Mouse (Mus musculus): ENCODE data around the gene Trap1a.
A peak's percentile ranks its signal among the peaks of the same experiment; 100 is the strongest.
"Not testable (repeated sequence)": the region's sequence is repeated elsewhere in the genome, so short reads cannot be mapped to it uniquely, and the experiment has no call there.

The Trap1a gene

GRCm38 (mm10) chrX:139333263-139333994, at the start of gene Trap1a:
Gene Trap1a, plus strand, starts transcription at chrX:139333683.
- DNase-seq = no peak

GRCm38 (mm10) chrX:139293114-139293513, 40.4 kb upstream of the Trap1a start:
- no peak for DNase-seq

GRCm38 (mm10) chrX:139295325-139295724, 38.2 kb upstream of the Trap1a start:
- DNase-seq = no peak

- DNase-seq = not testable (repeated sequence)
Measured at GRCm38 (mm10) chrX:139317356-139317755, 16.1 kb upstream of the Trap1a start.

GRCm38 (mm10) chrX:139332583-139332982, 900 bp upstream of the Trap1a start:
- no peak for DNase-seq

GRCm38 (mm10) chrX:139334504-139335418, 1.3 kb downstream of the Trap1a start:
- no peak for DNase-seq

GRCm38 (mm10) chrX:139335419-139336074, 2.1 kb downstream of the Trap1a start:
- DNase-seq = no peak

- DNase-seq = no peak
Measured at GRCm38 (mm10) chrX:139339553-139339952, 6.1 kb downstream of the Trap1a start.

- no peak for DNase-seq
Measured at GRCm38 (mm10) chrX:139341185-139341584, 7.7 kb downstream of the Trap1a start.

- peak; percentile 14 for DNase-seq
Measured at GRCm38 (mm10) chrX:139352192-139352772, 18.8 kb downstream of the Trap1a start.

- peak; percentile 35 for DNase-seq
Measured at GRCm38 (mm10) chrX:139357639-139358260, 24.3 kb downstream of the Trap1a start.

- DNase-seq = no peak
Measured at GRCm38 (mm10) chrX:139358361-139358760, 24.9 kb downstream of the Trap1a start.

- DNase-seq = no peak
Measured at GRCm38 (mm10) chrX:139366837-139367528, 33.5 kb downstream of the Trap1a start.

- DNase-seq = no peak
Measured at GRCm38 (mm10) chrX:139367529-139367908, 34.0 kb downstream of the Trap1a start.

- DNase-seq = peak; percentile 24
Measured at GRCm38 (mm10) chrX:139369122-139369521, 35.6 kb downstream of the Trap1a start.

- peak; percentile 14 for DNase-seq
Measured at GRCm38 (mm10) chrX:139372665-139373064, 39.2 kb downstream of the Trap1a start.
